Mouse (Mus musculus) erythroblast, embryonic 14.5 days (primary cell): Measurements from ENCODE around the gene Ciz1.

Experiments
- GATA1 ChIP-seq: IDR thresholded peaks from 2 replicates; pipeline ENCODE4 v1.6.1; 2012; ENCODE audit warnings: low read length, inconsistent platforms, mixed read lengths
- TAL1 ChIP-seq: IDR thresholded peaks from 3 replicates; pipeline ENCODE4 v1.6.1; 2012; ENCODE audit warnings: low read length, inconsistent platforms, mixed read lengths

DNA sequence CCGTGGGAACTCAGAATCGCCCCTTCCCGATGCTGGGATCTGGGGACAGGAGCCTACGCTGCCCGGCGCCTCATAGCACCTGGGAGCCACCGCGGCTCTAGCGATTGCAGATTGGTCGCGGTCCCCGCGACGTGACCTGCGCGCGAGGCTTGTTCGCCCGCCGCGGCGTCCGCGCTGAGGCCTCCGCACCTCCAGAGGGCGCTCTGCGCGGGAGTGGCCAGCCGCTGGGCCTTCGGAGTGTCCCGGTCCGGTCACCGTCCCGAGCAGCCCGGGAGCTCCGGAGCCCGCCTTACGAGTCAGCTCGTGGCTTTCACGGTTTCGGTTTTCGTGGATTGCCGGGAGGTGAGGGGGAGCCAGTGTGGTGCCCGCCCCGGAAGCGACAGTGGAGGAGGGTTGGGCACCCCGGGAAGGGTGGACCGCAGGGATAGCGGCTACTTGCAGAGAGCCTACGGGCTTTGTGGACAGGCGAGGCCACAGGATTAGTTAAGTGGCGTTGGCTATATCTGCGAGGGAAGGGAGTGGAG lies 10.8 kb downstream of the Ciz1 start:
- TF ChIP-seq GATA1 (no peak), TAL1 (no peak)
